Mouse (Mus musculus) kidney, postnatal 14 days (tissue): Measurements from ENCODE around the gene Wdr61.
"Not testable (repeated sequence)": the region's sequence is repeated elsewhere in the genome, so short reads cannot be mapped to it uniquely, and the experiment has no call there.

Experiments used
- DNase-seq: peaks from one replicate; pipeline ENCODE4 v3.0.0; 2022; ENCODE audit warnings: mixed read lengths

Wdr61 gene

GRCm38 (mm10) chr9:54722596-54722995, 11.7 kb downstream of the Wdr61 start:
- DNase-seq: no peak

GRCm38 (mm10) chr9:54722156-54722555, 12.2 kb downstream of the Wdr61 start:
- no peak for DNase-seq

- no peak for DNase-seq
These were observed 16.8 kb downstream of the Wdr61 start for GRCm38 (mm10) chr9:54717527-54717926.

- DNase-seq: peak; percentile 16
These were observed 18.5 kb downstream of the Wdr61 start for GRCm38 (mm10) chr9:54715776-54716175.

- no peak for DNase-seq
These were observed 26.2 kb downstream of the Wdr61 start for GRCm38 (mm10) chr9:54708085-54708484.

- no peak for DNase-seq
These were observed 26.9 kb downstream of the Wdr61 start for GRCm38 (mm10) chr9:54707288-54707999.

- no peak for DNase-seq
These were observed 28.8 kb downstream of the Wdr61 start for GRCm38 (mm10) chr9:54705561-54705960.

GRCm38 (mm10) chr9:54704361-54704760, 30.0 kb downstream of the Wdr61 start:
- no peak for DNase-seq

- DNase-seq: no peak
These were observed 31.7 kb downstream of the Wdr61 start for GRCm38 (mm10) chr9:54702581-54702980.

- no peak for DNase-seq
These were observed 33.6 kb downstream of the Wdr61 start for GRCm38 (mm10) chr9:54700746-54701145.

GRCm38 (mm10) chr9:54700174-54700475, 34.2 kb downstream of the Wdr61 start:
- DNase-seq: no peak

GRCm38 (mm10) chr9:54699345-54700173, 34.8 kb downstream of the Wdr61 start:
- peak; percentile 89 for DNase-seq

GRCm38 (mm10) chr9:54699087-54699344, 35.3 kb downstream of the Wdr61 start:
- no peak for DNase-seq

- no peak for DNase-seq
These were observed 35.8 kb downstream of the Wdr61 start, which contains the start of gene Dnaja4 for GRCm38 (mm10) chr9:54698318-54699086. TSS of gene Dnaja4 (plus strand) at chr9:54698873.

- DNase-seq: peak; percentile 19
These were observed 43.0 kb downstream of the Wdr61 start for GRCm38 (mm10) chr9:54691241-54691805.

GRCm38 (mm10) chr9:54690697-54691096, 43.6 kb downstream of the Wdr61 start:
- DNase-seq: not testable (repeated sequence)

- DNase-seq: no peak
These were observed 44.9 kb downstream of the Wdr61 start for GRCm38 (mm10) chr9:54689446-54689845.

- peak; percentile 12 for DNase-seq
These were observed 46.8 kb downstream of the Wdr61 start for GRCm38 (mm10) chr9:54687246-54688236.

GRCm38 (mm10) chr9:54683814-54684605, 50.3 kb downstream of the Wdr61 start:
- no peak for DNase-seq

- no peak for DNase-seq
These were observed 51.5 kb downstream of the Wdr61 start for GRCm38 (mm10) chr9:54682846-54683245.

GRCm38 (mm10) chr9:54676531-54676986, 57.8 kb downstream of the Wdr61 start:
- DNase-seq: peak; percentile 74
